Mouse (Mus musculus) megakaryocyte, embryonic 14.5 days (primary cell): ENCODE results near the gene Tank. TPM values are rescaled to one million over a fixed set of nuclear protein-coding genes. Genes with fewer than 3 reads are reported as not detected.

Source experiments
- H3K27me3 ChIP-seq: replicated peaks from 2 replicates; pipeline ENCODE3; 2012; ENCODE audit warnings: inconsistent platforms
- H3K36me3 ChIP-seq: replicated peaks from 2 replicates; pipeline ENCODE3; 2012; ENCODE audit warnings: low read length, inconsistent platforms, mixed read lengths
- H3K4me1 ChIP-seq: 2 replicates; pipeline ENCODE4 v1.6.1; 2012; ENCODE audit warnings: inconsistent platforms
- H3K4me3 ChIP-seq: replicated peaks from 2 replicates; pipeline ENCODE3; 2012; ENCODE audit warnings: moderate library complexity, mild to moderate bottlenecking, inconsistent platforms
- H3K9me3 ChIP-seq: 2 replicates; pipeline ENCODE4 v1.6.1; 2012; ENCODE audit warnings: inconsistent platforms
- FLI1 ChIP-seq: IDR thresholded peaks from 2 replicates; pipeline ENCODE4 v1.6.1; 2012; ENCODE audit warnings: low read length, inconsistent platforms, mixed read lengths
- GATA1 ChIP-seq: IDR thresholded peaks from 3 replicates; pipeline ENCODE4 v1.6.1; 2012; ENCODE audit warnings: mixed read lengths, low read length, inconsistent platforms, borderline replicate concordance
- polyA plus RNA-seq: library from polyadenylated mRNA; stranded (reverse); fragments of >175 nt; gene quantifications from 2 replicates; pipeline ENCODE4 v1.2.3, GENCODE M21; 2012; ENCODE audit warnings: low replicate concordance; ENCODE audit not compliant: insufficient read depth

Gene Tank
- polyA plus RNA-seq, 1 experiment: 3.0 TPM

- peaks cover 8% of the 10 kb centered on the region for H3K4me1 ChIP-seq
- no peak for TF ChIP-seq GATA1
- no peak for TF ChIP-seq FLI1
- H3K27me3 ChIP-seq: no peaks in the 10 kb centered on the region
- no peaks in the 10 kb centered on the region for H3K36me3 ChIP-seq
- no peak overlapping the region for H3K4me3 ChIP-seq
- H3K9me3 ChIP-seq: no peaks in the 10 kb centered on the region
Measured at GRCm38 (mm10) chr2:61556639-61557038, 21.7 kb upstream of the Tank start.

DNA sequence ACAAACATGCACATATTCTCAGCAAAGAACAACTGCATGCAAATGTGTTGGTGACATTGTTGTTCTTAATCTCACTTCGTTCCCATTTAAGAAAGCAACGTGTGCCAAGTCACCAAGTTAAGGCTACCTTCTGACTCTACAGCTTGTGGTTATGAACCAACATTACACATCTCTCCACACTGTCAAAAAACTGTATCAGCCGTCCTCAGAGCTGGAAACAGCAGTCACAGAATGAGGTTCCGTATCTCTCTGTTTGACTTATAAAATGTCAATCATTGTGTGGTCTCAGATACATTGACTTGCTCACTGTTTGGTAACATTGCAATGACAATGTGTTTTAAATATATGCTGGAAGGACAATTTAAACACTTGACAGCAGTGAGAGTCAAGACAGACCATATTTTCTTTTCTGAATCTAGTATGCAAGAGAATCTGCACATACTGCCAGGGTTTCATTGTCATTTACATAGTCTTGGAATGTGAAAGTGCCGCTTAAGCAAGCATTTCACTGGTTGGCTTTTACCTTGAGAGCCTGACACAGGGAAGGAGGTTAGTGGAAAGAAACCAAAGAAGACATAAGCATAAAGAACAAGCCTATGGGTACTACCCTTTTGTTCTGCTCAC, 20.4 kb upstream of the Tank start:
- H3K4me1 ChIP-seq: peaks cover 8% of the 10 kb centered on the region
- H3K36me3 ChIP-seq: no peaks in the 10 kb centered on the region
- H3K27me3 ChIP-seq: no peaks in the 10 kb centered on the region
- H3K4me3 ChIP-seq: no peak overlapping the region
- TF ChIP-seq FLI1 (no peak), GATA1 (no peak)
- no peaks in the 10 kb centered on the region for H3K9me3 ChIP-seq

DNA sequence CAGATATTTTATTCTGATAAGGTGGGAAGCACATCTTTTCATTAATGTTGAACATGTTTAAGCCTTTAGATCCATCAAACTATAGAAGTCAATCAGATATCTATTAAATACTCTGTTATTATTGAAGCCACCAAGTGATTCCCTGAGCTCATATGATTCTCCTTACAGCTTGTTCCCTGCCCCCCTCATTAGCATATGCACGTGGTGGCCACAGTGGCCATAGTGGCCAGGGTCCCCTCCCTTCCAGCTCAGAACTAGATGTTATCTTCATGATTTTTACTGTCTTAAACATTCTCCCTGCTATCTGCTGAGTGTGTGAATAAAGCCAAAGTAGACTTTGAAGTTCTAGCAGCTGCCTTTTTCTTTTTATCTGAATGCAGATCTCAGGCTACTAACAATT, 17.3 kb upstream of the Tank start:
- Histone ChIP-seq H3K36me3 (no peaks in the 10 kb centered on the region), H3K27me3 (no peaks in the 10 kb centered on the region), H3K4me1 (peaks cover 11% of the 10 kb centered on the region), H3K4me3 (no peak overlapping the region), H3K9me3 (peaks cover 6% of the 10 kb centered on the region; the same call in 1 of the 2 replicates)
- no peak for TF ChIP-seq FLI1
- no peak for TF ChIP-seq GATA1

DNA sequence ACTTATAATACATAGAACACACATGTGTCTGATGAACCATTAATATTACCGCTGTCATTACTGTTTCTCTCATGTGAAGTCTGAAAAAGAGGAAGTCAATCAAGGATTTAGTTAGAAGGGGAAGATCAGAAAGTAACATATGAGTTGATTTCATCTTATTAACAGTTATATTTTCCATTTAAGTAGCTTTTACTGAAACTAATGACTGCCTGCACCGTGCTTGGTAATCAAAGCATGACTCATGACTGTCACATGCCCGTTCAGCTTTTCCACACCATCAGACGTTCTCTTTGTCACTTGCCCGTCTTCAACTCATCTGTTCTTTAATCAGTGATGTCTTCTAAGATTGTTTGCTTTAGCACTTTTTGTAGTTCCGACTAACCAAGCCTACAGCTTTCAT, 15.2 kb upstream of the Tank start:
- H3K4me3 ChIP-seq: no peak overlapping the region
- H3K9me3 ChIP-seq: peaks cover 6% of the 10 kb centered on the region; the same call in 1 of the 2 replicates
- H3K4me1 ChIP-seq: peaks cover 5% of the 10 kb centered on the region; the same call in 1 of the 2 replicates
- no peaks in the 10 kb centered on the region for H3K36me3 ChIP-seq
- no peaks in the 10 kb centered on the region for H3K27me3 ChIP-seq
- no peak for TF ChIP-seq GATA1
- no peak for TF ChIP-seq FLI1

DNA sequence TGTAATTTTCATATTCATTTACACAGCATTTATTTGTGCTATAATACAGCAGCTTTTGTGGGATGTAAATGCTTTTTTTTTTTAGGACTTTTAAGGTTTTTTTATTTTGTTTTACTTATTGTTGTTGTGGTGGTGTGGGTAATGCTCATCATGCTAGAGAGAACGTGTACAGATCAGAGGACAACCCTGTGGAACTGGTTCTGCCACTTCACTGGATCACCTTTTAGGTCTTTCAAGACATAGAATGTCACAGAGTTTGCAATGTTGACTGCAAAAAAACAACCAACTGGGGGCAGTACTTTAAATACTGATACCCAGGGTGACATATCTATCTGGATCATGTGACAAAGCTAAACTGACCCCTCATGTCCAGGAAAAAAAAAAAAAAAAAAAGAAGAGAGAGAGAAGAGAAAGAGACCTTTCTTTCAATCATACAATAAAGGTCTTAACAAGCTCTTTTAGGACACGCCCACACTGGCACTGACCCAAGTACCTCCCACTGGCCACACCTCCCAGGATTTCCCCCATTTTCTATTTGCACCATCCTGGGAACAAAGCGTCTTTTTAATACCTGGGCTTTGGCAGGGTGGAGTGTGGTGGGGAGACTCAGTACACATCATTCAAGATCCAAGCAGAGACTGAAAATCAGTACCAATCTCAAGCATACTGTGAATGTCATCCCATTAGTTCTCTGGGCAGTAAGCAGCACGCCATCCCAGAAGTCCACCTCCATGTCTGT, 11.2 kb upstream of the Tank start:
- no peaks in the 10 kb centered on the region for H3K36me3 ChIP-seq
- TF ChIP-seq GATA1 (no peak), FLI1 (no peak)
- 0 out of 2 replicates have a peak, but pooled peaks cover 5% of the 10 kb centered on the region for H3K4me1 ChIP-seq
- no peak overlapping the region for H3K4me3 ChIP-seq
- H3K27me3 ChIP-seq: no peaks in the 10 kb centered on the region
- H3K9me3 ChIP-seq: peaks cover 6% of the 10 kb centered on the region; the same call in 1 of the 2 replicates

- Histone ChIP-seq H3K9me3 (peaks cover 6% of the 10 kb centered on the region; the same call in 1 of the 2 replicates), H3K4me3 (no peak overlapping the region), H3K36me3 (no peaks in the 10 kb centered on the region), H3K4me1 (0 out of 2 replicates have a peak, but pooled peaks cover 5% of the 10 kb centered on the region), H3K27me3 (no peaks in the 10 kb centered on the region)
- no peak for TF ChIP-seq GATA1
- TF ChIP-seq FLI1: no peak
Measured at GRCm38 (mm10) chr2:61569181-61569580, 9.2 kb upstream of the Tank start.

- Histone ChIP-seq H3K4me3 (no peak overlapping the region), H3K9me3 (no peaks in the 10 kb centered on the region), H3K36me3 (no peaks in the 10 kb centered on the region), H3K27me3 (no peaks in the 10 kb centered on the region), H3K4me1 (no peaks in the 10 kb centered on the region)
- no peak for TF ChIP-seq FLI1
- no peak for TF ChIP-seq GATA1
Measured at GRCm38 (mm10) chr2:61571343-61571955, 6.9 kb upstream of the Tank start.

DNA sequence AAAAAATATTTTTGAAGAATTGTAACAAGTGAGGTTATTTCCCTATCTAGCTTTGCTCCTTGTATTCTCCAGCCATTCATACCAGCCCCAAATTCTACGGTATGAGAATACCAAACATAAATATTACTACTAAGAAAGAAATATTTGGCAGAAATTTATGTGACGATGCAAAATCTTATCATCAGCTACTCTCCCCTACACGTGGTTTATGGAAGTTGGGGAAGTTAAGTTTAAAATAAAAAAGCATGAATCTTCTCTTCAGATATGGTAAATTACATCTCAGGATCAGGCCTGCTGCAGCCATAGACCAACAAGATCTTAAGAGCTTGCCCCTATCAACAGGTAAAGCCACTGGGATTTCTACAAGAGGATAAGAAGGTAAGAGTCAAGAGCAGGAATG, 1.9 kb upstream of the Tank start:
- H3K4me1 ChIP-seq: peaks cover 3% of the 10 kb centered on the region; the same call in 1 of the 2 replicates
- H3K27me3 ChIP-seq: no peaks in the 10 kb centered on the region
- H3K36me3 ChIP-seq: no peaks in the 10 kb centered on the region
- H3K4me3 ChIP-seq: no peak overlapping the region
- TF ChIP-seq GATA1 (no peak), FLI1 (no peak)
- no peaks in the 10 kb centered on the region for H3K9me3 ChIP-seq

- H3K4me3 ChIP-seq: no peak overlapping the region
- TF ChIP-seq FLI1 (no peak), GATA1 (no peak)
- no peaks in the 10 kb centered on the region for H3K9me3 ChIP-seq
- no peaks in the 10 kb centered on the region for H3K27me3 ChIP-seq
- H3K36me3 ChIP-seq: no peaks in the 10 kb centered on the region
- peaks cover 3% of the 10 kb centered on the region; the same call in 1 of the 2 replicates for H3K4me1 ChIP-seq
Measured at GRCm38 (mm10) chr2:61576928-61577695, 1.3 kb upstream of the Tank start.
